Mouse (Mus musculus) stomach, postnatal 0 days (tissue): ENCODE results near the gene Spp2. TPM values are rescaled to one million over a fixed set of nuclear protein-coding genes. Genes with fewer than 3 reads are reported as not detected.

Experiments used
- ATAC-seq: fragments of 200-750 bp; cut with Nextera tagmentation; 2 replicates; pipeline ENCODE4 v1.8.0; 2017; ENCODE audit not compliant: low FRiP score, low TSS enrichment
- DNase-seq: peaks from one replicate; pipeline ENCODE4 v3.0.0-alpha.2; 2016; ENCODE audit warnings: low spot score
- H3K27ac ChIP-seq: fragments of 300-500 bp; sonication (generic); replicated peaks from 2 replicates; pipeline ENCODE4 v1.5.1; 2014; ENCODE audit warnings: mild to moderate bottlenecking, control low read depth
- H3K27me3 ChIP-seq: fragments of 300-500 bp; sonication (generic); 2 replicates; pipeline ENCODE4 v1.6.1; 2014; ENCODE audit warnings: low read length; ENCODE audit not compliant: control insufficient read depth, insufficient read depth
- H3K36me3 ChIP-seq: fragments of 300-500 bp; sonication (generic); 2 replicates; pipeline ENCODE4 v1.6.1; 2014; ENCODE audit warnings: low read length, mixed read lengths; ENCODE audit not compliant: control insufficient read depth, insufficient read depth
- H3K4me1 ChIP-seq: fragments of 300-500 bp; sonication (generic); replicated peaks from 2 replicates; pipeline ENCODE4 v1.6.1; 2014; ENCODE audit warnings: antibody characterized with exemption; ENCODE audit not compliant: control insufficient read depth, insufficient read depth
- H3K4me2 ChIP-seq: fragments of 300-500 bp; sonication (generic); replicated peaks from 2 replicates; pipeline ENCODE4 v1.6.1; 2014; ENCODE audit warnings: low read depth, mild to moderate bottlenecking, control low read depth, moderate library complexity
- H3K4me3 ChIP-seq: fragments of 300-500 bp; sonication (generic); 2 replicates; pipeline ENCODE4 v1.5.1; 2014; ENCODE audit warnings: low read depth, low read length, control low read depth
- H3K9ac ChIP-seq: fragments of 300-500 bp; sonication (generic); 2 replicates; pipeline ENCODE4 v1.6.1; 2014; ENCODE audit warnings: mild to moderate bottlenecking, low read length, control low read depth, mixed read lengths
- H3K9me3 ChIP-seq: fragments of 300-500 bp; sonication (generic); 2 replicates; pipeline ENCODE4 v1.6.1; 2016; ENCODE audit warnings: low read length; ENCODE audit not compliant: control insufficient read depth
- CTCF ChIP-seq: IDR thresholded peaks from 2 replicates; pipeline ENCODE4 v1.5.1; 2016; ENCODE audit warnings: antibody characterized with exemption, low read depth, mild to moderate bottlenecking, moderate library complexity
- EP300 ChIP-seq: optimal IDR thresholded peaks from 2 replicates; pipeline ENCODE3; 2016; ENCODE audit warnings: antibody characterized with exemption
- WGBS: fragments of 180-500 bp; shearing (Covaris S2); extraction: QIAGEN DNeasy Blood & Tissue Kit; methylation state at CpG from one replicate; pipeline ENCODE4 v1.1.7; 2014; 5-methylcytosine and 5-hydroxymethylcytosine counted together
- polyA plus RNA-seq: library from polyadenylated mRNA; unstranded; fragments of >200 nt; fragmentation: Nextera tagmentation; extraction: Ambion mirVana; gene quantifications from 2 replicates; pipeline ENCODE4 v1.2.1, GENCODE M21; 2015

Spp2 gene
- polyA plus RNA-seq, 1 experiment from 2014 or later = 0.93 TPM

DNA sequence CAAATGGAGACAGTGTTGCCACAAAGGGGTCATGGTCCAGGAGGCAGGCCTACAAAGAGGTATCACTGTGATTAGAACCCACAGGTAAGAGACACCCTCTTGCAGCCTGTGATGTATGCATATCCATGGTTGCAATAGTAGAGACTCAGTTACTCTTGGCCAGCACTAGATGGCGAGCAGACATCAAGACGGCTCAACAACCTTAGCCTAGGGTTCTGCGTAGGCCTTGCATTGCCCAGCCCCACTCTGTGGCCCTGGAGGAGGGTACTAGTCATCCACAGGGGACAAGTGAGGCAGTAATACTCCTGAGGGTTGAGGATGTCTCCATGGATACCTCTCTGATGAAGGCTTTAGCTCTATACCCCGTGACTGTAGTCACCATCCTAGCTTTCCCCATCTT, 59.0 kb downstream of the Spp2 start:
- TF ChIP-seq CTCF (peak; percentile 78), EP300 (no peak)
- peak; percentile 19; the same call in 1 of the 2 replicates for ATAC-seq
- no peak overlapping the region for H3K4me2 ChIP-seq
- DNase-seq = no peak
- WGBS = 70% methylated on average over 4 of the region's 4 CpGs
- H3K27ac ChIP-seq = no peak overlapping the region
- no peaks in the 10 kb centered on the region for H3K9me3 ChIP-seq
- no peaks in the 10 kb centered on the region for H3K36me3 ChIP-seq
- no peaks in the 10 kb centered on the region for H3K27me3 ChIP-seq
- H3K4me1 ChIP-seq = 0 out of 2 replicates have a peak, but pooled peaks cover 2% of the 10 kb centered on the region
- no peak overlapping the region for H3K9ac ChIP-seq
- no peak overlapping the region for H3K4me3 ChIP-seq

- no peaks in the 10 kb centered on the region for H3K9me3 ChIP-seq
- no peaks in the 10 kb centered on the region for H3K36me3 ChIP-seq
- H3K4me1 ChIP-seq = 0 out of 2 replicates have a peak, but pooled peaks cover 2% of the 10 kb centered on the region
- TF ChIP-seq EP300 = no peak
- no peak for TF ChIP-seq CTCF
- no peak overlapping the region for H3K9ac ChIP-seq
- 55% methylated on average over 8 of the region's 8 CpGs for WGBS
- ATAC-seq (no peak), DNase-seq (peak; percentile 59)
- no peak overlapping the region for H3K4me2 ChIP-seq
- no peak overlapping the region for H3K4me3 ChIP-seq
- H3K27me3 ChIP-seq = no peaks in the 10 kb centered on the region
- no peak overlapping the region for H3K27ac ChIP-seq
Measured at GRCm38 (mm10) chr1:88466325-88467064, 59.7 kb downstream of the Spp2 start.

DNA sequence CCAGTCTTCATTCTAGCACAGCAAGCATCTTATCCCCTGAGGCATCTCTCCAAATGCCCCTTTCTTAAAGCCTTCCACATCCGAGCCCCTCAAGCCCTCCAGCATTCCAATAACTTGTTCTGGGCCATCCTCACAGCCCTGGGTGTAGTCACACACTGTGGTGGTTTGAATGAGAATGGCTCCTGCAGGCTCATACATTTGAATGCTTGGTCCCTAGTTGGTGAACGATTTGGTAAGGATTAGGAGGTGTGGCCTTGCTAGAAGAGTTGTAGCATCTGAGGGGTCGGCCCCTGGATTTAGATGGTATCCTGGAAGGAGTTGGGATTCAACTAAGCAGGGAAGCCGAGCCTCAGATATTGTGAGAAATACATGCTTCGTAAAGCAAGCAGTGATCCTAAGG, 61.1 kb downstream of the Spp2 start:
- no peak overlapping the region for H3K27ac ChIP-seq
- ATAC-seq (no peak), DNase-seq (no peak)
- H3K36me3 ChIP-seq = no peaks in the 10 kb centered on the region
- TF ChIP-seq EP300 (no peak), CTCF (no peak)
- H3K4me2 ChIP-seq = no peak overlapping the region
- H3K9ac ChIP-seq = no peak overlapping the region
- no peak overlapping the region for H3K4me3 ChIP-seq
- WGBS = 83% methylated on average over 5 of the region's 5 CpGs
- no peaks in the 10 kb centered on the region for H3K27me3 ChIP-seq
- H3K9me3 ChIP-seq = no peaks in the 10 kb centered on the region
- H3K4me1 ChIP-seq = 0 out of 2 replicates have a peak, but pooled peaks cover 2% of the 10 kb centered on the region

DNA sequence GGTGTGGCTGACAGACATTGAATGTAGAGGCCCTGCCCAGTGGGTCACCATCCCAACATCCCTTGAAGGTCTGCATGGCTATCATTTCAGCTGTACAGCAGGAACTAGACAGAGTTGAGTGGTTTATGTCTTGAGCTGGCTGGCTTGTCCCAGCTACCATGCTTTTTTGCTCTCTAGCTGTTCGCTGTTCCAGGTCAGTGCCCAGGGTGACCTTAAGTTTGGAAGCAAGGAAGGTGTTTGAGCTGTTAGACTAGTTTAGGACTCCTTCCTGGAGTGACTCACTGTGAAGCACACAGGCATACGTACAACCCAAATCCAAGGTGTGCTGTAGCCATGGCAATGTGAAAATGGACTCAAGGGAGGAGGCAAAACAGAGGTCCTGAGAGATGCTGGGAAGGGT, 61.6 kb downstream of the Spp2 start:
- H3K9me3 ChIP-seq = no peaks in the 10 kb centered on the region
- no peaks in the 10 kb centered on the region for H3K27me3 ChIP-seq
- no peak for ATAC-seq
- H3K4me3 ChIP-seq = no peak overlapping the region
- TF ChIP-seq EP300 = no peak
- TF ChIP-seq CTCF = no peak
- no peak overlapping the region for H3K27ac ChIP-seq
- H3K9ac ChIP-seq = no peak overlapping the region
- 68% methylated on average over 2 of the region's 2 CpGs for WGBS
- no peaks in the 10 kb centered on the region for H3K36me3 ChIP-seq
- no peaks in the 10 kb centered on the region for H3K4me1 ChIP-seq
- no peak for DNase-seq
- no peak overlapping the region for H3K4me2 ChIP-seq

- Histone ChIP-seq H3K27ac (no peak overlapping the region), H3K4me3 (no peak overlapping the region), H3K9me3 (no peaks in the 10 kb centered on the region), H3K4me2 (no peak overlapping the region), H3K36me3 (no peaks in the 10 kb centered on the region), H3K4me1 (no peaks in the 10 kb centered on the region), H3K27me3 (no peaks in the 10 kb centered on the region), H3K9ac (no peak overlapping the region)
- ATAC-seq = no peak
- DNase-seq = no peak
- TF ChIP-seq CTCF (no peak), EP300 (no peak)
- 91% methylated on average over 4 of the region's 4 CpGs for WGBS
Measured at GRCm38 (mm10) chr1:88469746-88470145, 63.0 kb downstream of the Spp2 start.

DNA sequence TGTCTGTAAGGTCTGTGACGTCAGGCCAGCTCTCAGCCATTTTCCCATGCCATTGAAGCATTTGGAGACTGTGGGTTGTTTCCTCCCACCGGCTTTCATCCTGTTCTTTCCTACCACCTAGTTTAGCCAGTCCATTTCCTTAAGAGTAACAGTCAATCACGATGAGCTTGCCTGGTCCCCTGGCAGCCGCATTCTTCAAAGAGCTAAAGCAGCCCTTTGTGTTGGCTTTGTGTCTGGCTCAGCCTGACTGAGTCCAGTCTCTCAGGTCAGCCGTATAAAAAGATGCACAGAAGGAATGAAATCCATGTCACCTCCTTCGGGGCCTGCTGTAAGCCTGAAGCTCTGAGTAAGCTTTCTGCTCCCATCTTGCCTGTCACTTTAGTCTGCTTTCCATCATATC, 65.5 kb downstream of the Spp2 start:
- no peak for ATAC-seq
- no peak for TF ChIP-seq CTCF
- TF ChIP-seq EP300 = no peak
- WGBS = 69% methylated on average over 6 of the region's 6 CpGs
- H3K4me2 ChIP-seq = no peak overlapping the region
- no peaks in the 10 kb centered on the region for H3K9me3 ChIP-seq
- peaks cover 3% of the 10 kb centered on the region; the same call in 1 of the 2 replicates for H3K4me1 ChIP-seq
- H3K4me3 ChIP-seq = no peak overlapping the region
- H3K27me3 ChIP-seq = no peaks in the 10 kb centered on the region
- H3K9ac ChIP-seq = no peak overlapping the region
- DNase-seq = no peak
- H3K27ac ChIP-seq = no peak overlapping the region
- H3K36me3 ChIP-seq = no peaks in the 10 kb centered on the region
